Mouse (Mus musculus) frontal cortex, adult (tissue): ENCODE results near the gene Slc6a5.
"Not testable (repeated sequence)": the region's sequence is repeated elsewhere in the genome, so short reads cannot be mapped to it uniquely, and the experiment has no call there.

Experiments used
- ATAC-seq: cut with Nextera tagmentation; 2 replicates; pipeline ENCODE4 v1.9.2; 2017; ENCODE audit warnings: mild to moderate bottlenecking, moderate library complexity, mixed read lengths; ENCODE audit not compliant: low TSS enrichment

The Slc6a5 gene

DNA sequence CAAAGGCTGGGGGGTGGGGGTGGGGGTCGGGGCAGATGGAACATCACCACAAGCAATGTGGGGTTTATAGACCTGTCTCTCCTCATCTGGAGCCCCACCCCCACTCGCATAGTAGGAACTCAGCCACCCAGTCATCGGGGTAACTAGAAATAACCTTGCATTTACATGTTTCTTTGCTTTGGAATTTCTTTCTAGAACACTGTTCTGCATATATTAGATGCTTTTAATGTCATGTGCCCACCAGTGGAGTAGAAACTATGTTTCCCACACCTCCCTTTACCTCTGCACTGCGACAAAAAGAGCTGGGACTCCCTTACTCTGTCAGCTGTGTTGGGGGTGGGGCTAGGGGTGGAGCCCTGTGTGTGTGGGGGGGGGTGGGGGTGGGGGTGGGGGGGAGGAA is 3.2 kb downstream of the Slc6a5 start:
- ATAC-seq = no peak

DNA sequence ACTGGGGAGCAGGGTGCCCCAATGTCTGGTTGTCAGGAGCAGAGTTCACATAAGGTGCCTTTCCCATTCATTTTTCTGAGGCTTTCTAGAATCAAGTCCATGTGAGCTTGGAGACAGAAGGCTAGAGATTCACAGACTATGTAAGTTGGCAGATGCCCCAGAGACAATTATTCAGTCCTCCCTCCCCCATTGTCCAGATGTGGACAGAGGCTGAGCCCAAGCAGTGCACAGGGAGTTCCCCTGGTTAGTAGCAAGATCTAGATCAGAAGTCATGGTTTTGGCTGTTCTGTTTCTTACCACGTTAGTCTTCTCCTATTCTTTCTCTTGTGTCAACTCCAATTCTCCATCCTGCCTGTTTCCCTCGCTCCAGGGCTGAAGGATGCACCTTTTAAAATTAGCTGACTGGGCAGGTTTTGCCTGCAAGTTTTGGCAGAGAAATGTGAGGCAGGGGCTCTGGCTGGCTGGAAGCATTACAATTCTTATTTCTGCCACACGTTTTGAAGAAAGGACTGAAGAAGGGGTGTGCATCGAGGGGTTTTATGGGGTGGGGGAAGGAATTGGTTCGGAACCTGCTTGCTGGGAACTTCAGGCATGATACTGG is 3.9 kb downstream of the Slc6a5 start:
- ATAC-seq = no peak

DNA sequence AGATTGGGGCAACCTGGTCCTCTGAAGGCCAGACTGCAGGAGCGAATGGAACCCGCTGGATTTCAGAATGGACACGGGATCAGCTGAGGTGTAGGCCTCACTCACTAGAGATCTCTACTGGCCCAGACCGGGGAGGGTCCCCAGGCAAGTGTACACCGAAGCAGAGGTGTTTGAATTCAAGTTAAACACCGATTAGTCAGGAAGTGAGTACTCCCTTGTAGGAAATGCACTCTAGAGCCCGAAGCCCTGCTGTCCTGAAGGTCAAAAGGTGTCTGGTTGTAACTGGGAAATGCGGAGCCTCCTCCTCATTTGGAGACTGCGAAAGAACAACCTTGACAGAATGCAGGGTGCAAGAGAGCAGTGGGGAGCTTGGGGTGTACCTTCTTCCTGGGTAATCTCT is 5.0 kb downstream of the Slc6a5 start:
- ATAC-seq = no peak

GRCm38 (mm10) chr7:49915471-49915870 is 5.5 kb downstream of the Slc6a5 start:
- no peak for ATAC-seq

DNA sequence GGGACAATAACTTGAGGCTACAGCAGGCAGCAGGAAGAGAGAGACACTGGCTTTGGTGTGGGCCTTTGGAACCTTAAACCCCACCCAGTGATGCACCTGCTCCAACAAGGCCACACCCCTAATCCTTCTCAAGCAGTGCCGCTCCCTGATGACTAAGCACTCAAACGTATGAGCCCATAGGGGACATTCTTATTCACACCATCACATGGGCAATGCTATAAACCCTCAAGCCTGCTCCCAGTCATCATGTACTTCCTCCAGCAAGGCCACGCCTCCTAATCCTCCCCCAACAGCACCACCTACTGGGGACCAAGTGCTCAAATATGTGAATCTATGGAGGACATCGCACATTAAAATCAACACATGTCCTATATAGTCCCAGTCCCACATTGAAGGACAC is 9.5 kb downstream of the Slc6a5 start:
- no peak for ATAC-seq

DNA sequence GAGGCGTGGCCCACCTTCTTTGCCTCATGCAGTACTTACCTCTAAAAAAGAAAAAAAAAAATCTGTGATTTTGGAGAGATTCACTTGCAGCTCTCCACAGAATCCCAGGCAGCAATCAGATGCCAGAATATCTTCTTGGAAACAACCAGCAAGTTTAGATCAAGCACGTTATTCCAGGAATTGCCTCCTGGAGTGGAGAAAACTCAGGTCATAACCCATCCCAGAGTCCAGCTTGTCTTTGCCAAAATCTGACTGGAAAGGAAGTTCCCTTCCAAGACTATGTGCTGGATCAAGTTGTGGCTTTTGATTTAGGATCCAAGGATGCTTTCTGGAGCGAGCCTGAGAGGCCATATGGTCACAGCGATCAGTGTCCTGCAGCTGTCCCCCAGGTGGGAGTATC is 10.8 kb downstream of the Slc6a5 start:
- no peak for ATAC-seq

DNA sequence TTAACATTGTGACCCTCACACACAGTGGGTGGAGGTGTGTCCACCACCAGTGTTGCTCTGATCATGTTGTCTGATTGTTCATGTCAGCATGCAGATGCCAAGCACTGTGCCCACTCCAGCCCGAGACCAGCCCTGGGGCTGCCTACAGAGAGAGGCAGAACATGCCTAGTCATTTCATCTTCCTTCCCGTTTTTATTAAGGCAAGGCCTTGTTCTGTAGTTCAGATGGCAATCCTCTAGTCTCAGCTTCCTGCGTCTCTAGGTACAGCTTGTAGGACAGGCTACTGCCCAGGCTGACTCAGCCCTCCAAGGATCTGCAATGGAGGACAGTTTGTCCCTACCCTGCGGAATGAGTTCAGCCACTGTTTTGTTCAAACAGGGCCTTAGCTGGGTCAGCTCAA is 13.0 kb downstream of the Slc6a5 start:
- peak; percentile 75 for ATAC-seq

DNA sequence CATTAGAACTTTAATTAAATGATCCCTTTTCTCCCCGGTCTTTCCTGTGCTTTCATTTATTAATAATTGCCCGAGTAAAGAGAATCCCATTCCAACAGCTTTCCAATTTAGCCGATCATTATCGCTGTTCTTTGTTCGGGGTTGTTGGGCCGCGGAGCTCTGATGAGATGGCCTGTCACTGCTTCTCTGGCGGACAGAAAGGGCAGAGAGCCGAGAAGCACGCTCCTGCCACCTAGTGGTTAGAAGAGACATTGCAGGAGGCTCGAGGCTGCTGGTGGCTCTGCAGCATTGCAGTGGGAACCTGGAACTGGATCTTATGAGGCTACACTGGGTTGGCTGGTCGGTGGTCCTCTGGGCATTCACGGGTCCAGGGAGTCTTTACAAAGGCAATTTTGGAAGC is 13.4 kb downstream of the Slc6a5 start:
- ATAC-seq = peak; percentile 96

DNA sequence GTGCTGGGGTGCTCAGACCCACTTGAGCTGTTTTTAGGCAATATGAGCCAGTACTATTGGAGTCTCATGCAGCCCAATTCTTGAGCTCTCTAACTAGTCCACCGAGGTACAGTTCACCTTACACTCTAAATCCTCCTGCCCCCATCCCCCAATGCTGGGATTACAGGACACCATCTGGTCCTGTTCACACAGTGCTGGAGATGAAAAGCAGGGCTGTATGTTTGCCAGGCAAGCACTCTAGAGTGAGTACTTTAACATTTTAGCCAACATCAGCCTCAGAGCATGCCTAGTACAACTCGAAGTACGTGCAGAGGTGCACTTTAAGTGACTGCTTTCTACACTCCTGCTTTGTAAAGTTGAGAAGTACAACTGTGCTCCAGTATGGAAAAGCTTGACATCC is 18.6 kb downstream of the Slc6a5 start:
- no peak for ATAC-seq

DNA sequence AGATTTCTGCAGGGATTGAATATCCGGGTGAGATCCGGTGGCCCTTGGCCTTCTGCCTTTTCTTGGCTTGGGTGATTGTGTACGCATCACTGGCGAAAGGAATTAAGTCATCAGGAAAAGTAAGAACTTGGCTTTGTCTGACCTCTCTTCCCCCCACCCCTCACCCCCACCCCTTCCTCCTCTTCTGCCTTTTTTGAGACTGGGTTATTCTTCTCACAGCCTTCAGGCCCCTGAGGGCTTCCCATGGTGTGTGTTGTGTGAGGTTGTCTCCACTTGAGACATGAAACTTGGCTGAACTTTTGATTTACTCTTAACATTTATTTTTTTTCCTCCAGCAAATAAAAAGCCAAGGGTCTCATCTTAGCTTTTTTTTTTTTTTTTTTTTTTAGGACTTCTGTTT is 20.1 kb downstream of the Slc6a5 start:
- ATAC-seq = no peak

DNA sequence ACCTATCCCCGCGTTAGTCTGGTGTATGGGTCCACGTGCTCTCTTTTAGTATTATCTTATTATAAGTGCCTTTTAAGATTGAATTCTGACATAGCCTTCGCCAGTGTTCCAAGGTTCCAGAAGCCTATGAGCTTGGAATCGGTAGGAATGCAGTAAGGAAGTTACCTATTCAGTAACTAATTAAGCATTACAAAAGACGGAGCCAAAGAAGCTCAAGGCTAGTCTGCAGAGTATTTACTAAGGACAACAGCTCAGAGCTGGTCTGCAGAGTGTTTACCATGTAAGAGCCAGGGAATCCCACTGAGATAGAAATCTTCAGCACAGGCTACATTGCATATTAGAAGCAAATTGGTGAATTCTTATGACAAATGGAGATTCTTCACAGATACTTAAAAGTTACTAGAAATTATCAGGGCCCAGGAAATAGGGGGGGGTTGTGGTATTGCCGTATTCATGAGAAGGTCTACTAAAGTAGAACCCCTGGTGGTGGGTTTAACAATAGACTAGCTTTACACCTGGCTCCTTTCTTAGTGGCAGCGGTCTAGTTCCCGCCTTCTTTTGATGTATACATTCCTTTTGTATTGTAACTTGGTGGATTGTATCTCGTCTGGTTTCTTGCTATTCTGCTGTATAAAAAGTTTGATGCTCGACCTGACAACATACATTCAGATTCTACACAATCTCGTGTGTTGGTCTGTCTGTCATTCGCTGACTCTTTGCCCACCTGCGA is 23.6 kb downstream of the Slc6a5 start:
- not testable (repeated sequence) for ATAC-seq

DNA sequence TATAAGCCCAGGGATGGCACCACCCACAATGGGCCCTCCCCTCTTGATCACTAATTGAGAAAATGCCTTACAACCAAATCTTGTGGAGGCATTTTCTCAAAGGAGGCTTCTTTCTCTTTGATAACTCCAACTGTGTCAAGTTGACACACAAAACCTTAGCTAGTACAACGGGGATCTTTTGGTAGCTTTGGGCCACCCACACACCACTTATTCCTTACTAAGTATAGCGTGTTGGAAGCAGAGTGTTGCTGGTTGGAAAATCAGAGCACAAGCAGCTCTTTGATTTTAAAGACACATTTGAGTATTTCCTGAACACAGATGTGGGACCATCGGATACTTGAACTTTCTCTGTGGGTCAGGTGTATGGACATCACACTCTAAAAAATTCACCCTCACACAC is 26.9 kb downstream of the Slc6a5 start:
- peak; percentile 95 for ATAC-seq

DNA sequence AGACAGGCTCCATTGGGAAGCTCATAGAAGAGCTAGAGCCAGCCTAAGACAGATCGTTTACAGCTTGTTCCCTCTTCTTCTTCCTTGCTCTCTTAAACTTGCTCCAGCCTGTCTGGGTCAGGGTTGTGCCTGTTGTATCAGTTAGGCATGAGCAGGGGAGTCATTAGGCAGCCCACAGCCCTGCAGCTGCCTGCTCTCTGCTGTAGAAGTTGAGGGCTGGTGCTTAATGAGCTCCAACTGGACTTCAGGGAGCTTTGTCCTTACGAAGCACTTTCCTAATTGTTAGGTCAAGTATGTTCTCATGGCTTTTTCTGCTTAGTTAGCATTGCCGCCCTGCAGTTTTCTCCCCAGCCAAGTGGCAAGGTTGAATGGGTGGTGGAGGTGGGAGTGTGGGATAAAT is 32.1 kb downstream of the Slc6a5 start:
- ATAC-seq = no peak

DNA sequence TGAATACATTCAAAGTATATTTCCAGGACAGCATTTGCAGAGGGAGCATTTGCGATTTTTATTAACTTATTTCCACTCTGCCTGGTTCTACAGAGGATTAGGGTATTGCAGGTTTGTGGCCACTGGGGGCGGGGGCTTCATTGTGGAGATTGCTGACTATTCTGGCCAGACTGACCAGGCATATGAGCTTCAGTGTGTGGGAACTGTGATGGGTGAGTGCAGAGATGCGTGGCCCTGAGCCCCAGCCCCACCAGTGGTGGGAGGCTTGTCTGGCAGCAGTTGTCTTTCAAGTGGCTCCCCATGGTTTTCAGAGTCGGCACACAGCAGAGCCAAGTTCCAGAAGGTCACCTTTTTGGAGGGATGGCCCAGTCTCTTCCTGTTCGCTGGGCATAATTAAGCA is 32.5 kb downstream of the Slc6a5 start:
- no peak for ATAC-seq

- ATAC-seq = no peak
Observed at GRCm38 (mm10) chr7:49946691-49947090, 36.7 kb downstream of the Slc6a5 start.

DNA sequence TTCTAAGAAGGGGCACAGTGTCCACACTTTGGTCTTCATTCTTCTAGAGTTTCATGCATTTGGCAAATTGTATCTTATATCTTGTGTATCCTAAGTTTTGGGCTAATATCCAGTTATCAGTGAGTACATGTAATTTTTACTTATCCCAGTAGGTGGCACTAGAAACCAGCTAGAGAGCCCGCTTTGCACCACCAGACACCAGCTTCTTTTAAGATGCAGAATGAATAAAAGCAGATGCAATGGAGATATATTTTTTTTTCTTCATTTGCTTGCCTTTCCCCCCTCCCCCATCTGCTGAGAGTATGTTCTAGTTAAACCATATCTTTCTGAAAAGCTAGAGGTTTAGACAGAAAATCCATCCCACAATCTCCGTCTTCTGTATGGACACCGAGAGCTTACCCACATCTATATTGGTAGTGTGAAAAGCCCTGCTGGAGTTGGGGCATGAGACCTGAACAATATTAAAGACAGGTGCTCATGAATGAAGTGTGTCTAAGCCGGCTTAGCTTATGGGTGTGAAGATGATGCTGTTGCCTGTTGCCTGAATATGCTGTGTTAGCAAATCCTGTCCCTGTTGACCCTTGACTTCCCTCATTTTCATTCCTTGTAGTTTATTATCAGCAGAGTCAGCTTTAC is 43.7 kb downstream of the Slc6a5 start:
- peak; percentile 74 for ATAC-seq

DNA sequence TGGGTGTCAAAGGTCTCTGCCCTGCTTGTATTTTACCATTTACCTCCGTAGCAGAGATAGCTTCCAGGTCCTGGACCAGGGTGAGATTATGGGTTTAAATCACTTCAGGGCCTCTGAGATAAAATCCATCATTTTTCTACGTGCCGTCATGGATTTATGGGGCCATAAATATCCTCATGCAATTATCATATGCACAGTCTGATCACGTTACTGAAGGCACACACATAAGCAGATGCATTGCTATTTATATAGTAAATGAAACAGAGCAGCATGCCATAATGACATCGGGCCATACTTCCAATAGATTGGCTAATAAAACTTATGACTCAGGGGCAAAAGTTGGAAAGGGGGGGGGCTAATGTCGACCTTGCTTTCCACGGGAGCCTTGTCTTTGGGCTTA is 44.9 kb downstream of the Slc6a5 start:
- no peak for ATAC-seq

GRCm38 (mm10) chr7:49957142-49957541 is 47.2 kb downstream of the Slc6a5 start:
- no peak for ATAC-seq

DNA sequence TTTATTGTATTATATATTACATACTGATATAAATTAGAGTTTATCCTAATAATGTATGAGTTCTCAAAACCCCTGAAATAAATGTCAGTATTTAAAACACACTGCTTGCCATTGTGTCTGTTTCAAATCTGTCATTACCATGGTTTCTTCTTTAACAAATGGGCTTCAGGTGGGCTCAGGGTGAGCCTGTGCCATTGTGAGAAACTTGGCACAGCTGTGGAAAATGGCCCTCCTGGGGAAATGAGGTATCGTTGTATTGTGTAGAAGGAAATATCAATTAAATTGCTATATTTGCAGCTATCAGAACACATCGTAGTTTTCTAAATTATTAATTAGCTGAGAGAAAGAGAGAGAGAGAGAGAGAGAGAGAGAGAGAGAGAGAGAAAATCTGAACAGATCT is 53.8 kb downstream of the Slc6a5 start:
- no peak for ATAC-seq

- ATAC-seq = no peak
Observed at GRCm38 (mm10) chr7:49969516-49969915, 59.6 kb downstream of the Slc6a5 start.

- peak; percentile 35 for ATAC-seq
Observed at GRCm38 (mm10) chr7:49974841-49975440, 65.0 kb downstream of the Slc6a5 start, which contains the start of gene Nell1. TSS of gene Nell1 (plus strand) at chr7:49974864.

DNA sequence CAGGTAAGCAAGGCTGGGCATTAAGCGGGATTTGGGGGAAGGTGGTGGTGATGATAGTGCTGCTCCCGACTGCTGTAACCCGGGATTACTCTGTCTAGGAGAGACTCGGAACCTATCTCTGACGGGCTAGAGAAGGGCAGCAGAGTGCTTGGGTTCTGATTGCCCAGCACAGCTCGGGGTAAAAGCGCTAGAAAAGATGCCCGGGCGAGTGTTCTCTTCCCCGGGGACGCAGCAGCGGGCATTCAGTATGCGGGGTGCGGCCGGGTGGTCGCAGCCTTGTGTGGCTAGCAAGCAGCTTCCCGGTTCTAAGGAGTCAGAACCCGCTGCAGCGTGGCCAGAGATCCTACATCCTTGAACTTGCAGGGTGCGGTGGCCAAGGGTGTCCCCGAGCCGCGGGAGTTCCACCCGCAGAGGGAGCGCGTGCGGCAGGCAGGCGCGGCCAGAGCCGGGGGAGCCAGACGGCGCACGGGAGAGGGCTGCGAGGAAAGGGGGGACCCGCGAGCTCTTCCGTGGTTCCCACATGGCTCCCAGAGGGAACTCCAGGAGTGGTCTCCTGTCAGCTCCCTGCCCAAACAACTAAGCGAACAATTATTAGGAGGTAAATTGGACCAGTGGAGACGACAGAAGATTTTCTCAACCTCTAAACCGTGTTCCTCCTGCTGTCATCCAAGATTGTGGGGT is 65.6 kb downstream of the Slc6a5 start:
- peak; percentile 68 for ATAC-seq
